Mouse (Mus musculus) gastrocnemius, postnatal 14 days (tissue): Measurements from ENCODE around the gene Trit1. TPM values are rescaled to one million over a fixed set of nuclear protein-coding genes. Genes with fewer than 3 reads are reported as not detected.

Source experiments
- DNase-seq: peaks from one replicate; pipeline ENCODE4 v3.0.0; 2021; ENCODE audit warnings: mixed read lengths
- intact Hi-C: fragments of 180-260 bp; cut with DNase I; formaldehyde crosslinking; loops from one replicate; pipeline ENCODE4 v1.15.1; 2025; ENCODE audit warnings: low total_unique reads
- total RNA-seq, 2 experiments: library from RNA; stranded (reverse); gene quantifications; 2 replicates each; pipeline ENCODE4 v1.2.3; 2021

Gene Trit1
- total RNA-seq, 2 experiments from 2014 or later, result 8.3 to 12.2 TPM

DNA sequence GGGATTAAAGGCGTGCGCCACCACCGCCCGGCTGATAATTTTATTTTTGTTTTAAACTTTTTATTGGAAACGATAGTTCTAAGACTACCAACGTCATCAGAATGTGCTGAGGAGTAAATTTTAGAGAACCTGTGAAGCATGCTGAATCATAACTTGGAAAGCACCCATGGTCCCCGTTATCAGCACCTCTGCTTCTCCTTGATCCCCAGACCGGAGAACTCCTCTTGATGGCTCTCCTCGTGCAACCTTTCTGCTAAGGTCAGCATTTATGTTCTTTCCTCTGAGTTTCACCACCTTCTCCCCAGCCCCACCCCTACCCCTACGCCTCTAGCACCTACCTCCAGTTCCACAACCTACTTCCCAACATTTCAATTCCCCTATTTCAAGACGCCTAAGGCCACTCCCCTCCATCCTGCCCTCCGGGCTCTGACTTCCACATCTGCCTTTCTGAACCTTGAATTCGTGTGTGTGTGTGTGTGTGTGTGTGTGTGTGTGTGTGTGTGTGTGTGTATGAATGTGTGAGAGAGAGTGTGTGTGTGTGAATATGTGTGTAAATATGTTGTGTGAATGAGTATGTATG lies 67.0 kb downstream of the Trit1 start:
- DNase-seq, result no peak
- intact Hi-C loops, result loop anchor here (10.0 kb wide), 1 partner anchor 189 kb away; no protein-coding TSS in a partner anchor

GRCm38 (mm10) chr4:123085290-123085689 lies 68.9 kb downstream of the Trit1 start:
- DNase-seq, result no peak
- intact Hi-C loops, result loop anchor here (2.0 to 10.0 kb wide), 2 partner anchors 90 to 190 kb away; partner anchors contain the start of gene Mycl

GRCm38 (mm10) chr4:123086381-123086780 lies 70.0 kb downstream of the Trit1 start:
- intact Hi-C loops, result loop anchor here (10.0 kb wide), 1 partner anchor 192 kb away; no protein-coding TSS in a partner anchor
- no peak for DNase-seq

DNA sequence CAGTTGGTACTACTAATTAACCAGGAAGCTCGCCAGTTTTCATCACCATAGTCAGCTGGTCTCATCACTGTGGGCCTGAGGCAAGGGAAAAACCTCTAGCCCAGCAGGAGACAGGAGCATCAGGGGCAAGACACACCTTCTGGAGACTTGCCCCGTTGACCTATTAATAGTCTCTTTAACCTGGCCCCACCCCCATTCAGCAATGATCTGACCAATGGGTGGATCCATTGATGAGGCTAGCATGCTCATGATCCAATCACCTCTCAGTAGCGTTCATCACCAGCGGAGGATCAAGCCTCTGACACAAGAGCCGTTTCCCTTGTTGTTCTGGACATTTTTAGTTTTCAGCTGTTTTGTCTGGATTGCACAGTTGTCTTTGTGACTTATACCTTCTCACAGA lies 76.2 kb downstream of the Trit1 start:
- intact Hi-C loops, result no loop called here
- DNase-seq, result no peak

- no peak for DNase-seq
- intact Hi-C loops, result no loop called here
Observed at GRCm38 (mm10) chr4:123093064-123093776, 76.8 kb downstream of the Trit1 start.

DNA sequence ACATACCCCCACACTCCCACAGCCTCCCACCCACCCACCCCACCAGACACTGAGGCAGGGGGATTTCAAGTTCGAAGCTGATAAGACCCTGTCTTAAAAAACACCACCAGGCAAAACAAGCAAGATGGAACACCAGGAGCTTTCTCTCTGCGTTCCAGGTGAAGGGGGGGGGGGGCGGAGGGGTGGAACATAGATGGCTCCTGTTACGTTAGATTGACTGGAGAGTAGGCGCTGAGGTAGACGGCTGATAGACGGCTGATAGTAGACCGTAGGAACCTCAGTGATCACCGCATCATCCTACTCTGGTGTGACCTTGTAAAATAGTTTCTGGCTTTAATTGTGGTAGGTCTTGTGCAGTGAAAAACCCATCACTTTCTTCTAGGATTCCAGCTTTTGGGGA lies 77.5 kb downstream of the Trit1 start:
- intact Hi-C loops, result no loop called here
- DNase-seq, result no peak

Other genes with a start within 250 kb of the Trit1 start
- 10 to 100 TPM; 16.3 to 17.2 TPM for gene Ppt1, start 180.4 kb upstream of the Trit1 start, total RNA-seq
- gene Cap1, start 130.5 kb upstream of the Trit1 start, total RNA-seq, result 10 to 100 TPM; 33.4 to 39.2 TPM
- gene Mfsd2a, start 55.4 kb upstream of the Trit1 start, total RNA-seq, result under 1 TPM; 0.24 to 0.68 TPM
- 1 to 10 TPM; 2.2 to 2.3 TPM for gene Mycl, start 20.9 kb upstream of the Trit1 start, total RNA-seq
- gene Bmp8b, start 88.6 kb downstream of the Trit1 start, total RNA-seq, result not detected
- not detected for gene Oxct2b, start 99.7 kb downstream of the Trit1 start, total RNA-seq
- gene Ppie, start 123.4 kb downstream of the Trit1 start, total RNA-seq, result 10 to 100 TPM; 16.2 to 18.8 TPM
- gene Hpcal4, start 166.6 kb downstream of the Trit1 start, total RNA-seq, result under 1 TPM; 0.06 to 0.07 TPM
- 10 to 100 TPM in 1 of 2 experiments, 1 to 10 TPM in 1; 7.9 to 10.7 TPM for gene Nt5c1a, start 184.9 kb downstream of the Trit1 start, total RNA-seq
- gene Heyl, start 217.0 kb downstream of the Trit1 start, total RNA-seq, result 10 to 100 TPM; 11.8 to 18.1 TPM
- 100 to 1,000 TPM; 286 to 288 TPM for gene Pabpc4, start 245.8 kb downstream of the Trit1 start, total RNA-seq